Mouse (Mus musculus) gastrocnemius, adult 8-10 months (tissue): ENCODE data around the gene Ccs. TPM values are rescaled to one million over a fixed set of nuclear protein-coding genes. Genes with fewer than 3 reads are reported as not detected.
"Not testable (repeated sequence)": the region's sequence is repeated elsewhere in the genome, so short reads cannot be mapped to it uniquely, and the experiment has no call there.

ENCODE experiments used
- DNase-seq, 2 experiments: peaks; one replicate each; pipeline ENCODE4 v3.0.0; 2022; ENCODE audit warnings: low spot score in 2 of 2
- total RNA-seq, 4 experiments: library from RNA; stranded (reverse); gene quantifications; 2 replicates each; pipeline ENCODE4 v1.2.4; 2022

Ccs gene
- total RNA-seq, 4 experiments from 2014 or later = 18.0 to 27.4 (median 22.5) TPM

GRCm38 (mm10) chr19:4837049-4837448 lies 2.1 kb downstream of the Ccs start:
- no peak for DNase-seq

DNA sequence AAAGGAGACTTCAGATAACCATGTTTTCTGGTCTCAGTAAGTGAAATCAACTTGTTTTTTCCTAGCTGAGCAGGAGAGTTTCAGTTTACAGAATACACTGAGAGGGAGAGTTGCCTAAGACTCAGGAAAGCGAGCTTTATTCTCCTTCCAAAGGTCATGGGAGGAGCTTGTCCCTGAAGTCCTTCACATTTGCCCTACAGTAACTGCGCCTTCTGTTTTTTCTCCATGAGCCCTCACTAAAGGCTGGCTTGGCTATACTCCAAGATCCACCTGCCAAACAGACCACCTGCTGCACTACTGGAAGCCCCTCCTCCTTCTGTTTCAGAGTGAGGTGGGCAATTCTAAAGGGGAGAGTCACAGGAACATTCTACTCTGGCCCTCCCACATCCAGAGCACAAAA lies 3.0 kb downstream of the Ccs start:
- no peak for DNase-seq

DNA sequence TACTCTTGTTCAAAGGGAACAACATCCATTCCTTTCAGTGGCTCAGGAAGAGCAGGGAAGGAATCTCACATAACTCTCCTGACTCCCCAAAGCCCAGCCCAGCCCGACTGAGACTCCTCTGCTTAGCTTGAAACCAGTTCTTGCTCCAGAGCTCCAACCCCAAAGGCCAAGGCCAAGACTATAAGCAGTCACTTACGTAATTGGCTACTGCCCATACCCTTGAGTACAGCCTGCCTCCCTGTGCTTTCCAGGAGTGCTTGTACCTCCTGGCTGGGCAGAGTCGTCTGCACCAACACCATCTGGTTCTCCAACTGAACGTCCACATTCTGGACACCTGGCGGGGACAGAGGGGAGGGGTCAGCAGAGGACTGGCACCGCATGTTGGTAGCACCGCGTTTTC lies 5.2 kb downstream of the Ccs start:
- peak in 1 of 2 experiments; percentile 16 for DNase-seq

DNA sequence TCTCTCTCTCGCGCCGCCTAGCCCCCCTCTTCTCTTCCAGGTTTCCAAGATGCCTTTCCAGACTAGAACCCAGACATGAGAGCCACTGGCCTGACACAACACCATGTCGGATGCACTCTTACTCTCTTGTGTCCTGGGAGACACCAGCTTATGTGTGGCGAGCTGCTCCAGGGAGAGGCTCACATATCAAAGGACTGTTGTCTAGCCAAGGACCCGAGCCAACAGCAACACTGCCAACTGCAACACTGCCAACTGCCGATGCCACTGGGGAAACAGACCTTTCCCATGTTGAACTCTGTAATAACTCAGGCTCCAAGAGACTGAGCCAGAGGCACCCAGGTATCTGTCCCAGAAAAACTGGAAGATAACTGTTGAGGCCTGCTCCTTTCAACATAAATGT lies 10.0 kb downstream of the Ccs start:
- peak; percentile 60 to 78 for DNase-seq

DNA sequence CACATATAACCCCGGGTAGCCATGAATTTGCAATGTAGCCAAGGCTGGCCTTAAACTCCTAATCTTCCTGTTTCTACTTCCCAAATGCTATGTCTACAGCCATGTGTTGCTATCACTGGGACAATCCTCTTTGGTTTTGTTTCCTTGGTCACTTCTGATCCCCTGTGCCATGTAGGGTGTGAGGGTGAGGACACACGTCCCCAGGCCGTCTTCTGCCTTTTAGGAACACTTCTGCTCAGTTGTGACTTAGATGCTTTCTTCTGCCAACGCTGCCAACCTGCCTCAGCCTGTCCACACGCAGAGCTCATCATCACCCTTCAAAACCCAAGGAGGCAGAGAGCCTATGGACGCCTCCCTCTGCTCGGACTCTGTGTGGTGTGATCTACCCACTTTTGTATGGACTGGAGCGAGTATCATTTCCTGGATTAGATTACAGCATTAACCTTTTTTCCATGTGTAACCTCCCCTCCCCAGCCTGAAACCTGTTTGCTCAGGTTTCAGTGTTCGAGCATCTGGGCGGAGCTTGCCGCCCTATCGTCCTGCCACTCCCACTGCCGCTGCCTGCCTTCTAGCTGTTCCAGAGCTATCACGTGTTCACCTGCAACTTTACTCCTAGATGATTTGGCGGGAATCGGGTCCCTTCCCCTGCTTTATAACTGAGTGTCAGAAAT lies 10.6 kb downstream of the Ccs start:
- no peak for DNase-seq

- peak; percentile 75 to 83 for DNase-seq
Measured at GRCm38 (mm10) chr19:4820678-4821303, 18.3 kb downstream of the Ccs start.

DNA sequence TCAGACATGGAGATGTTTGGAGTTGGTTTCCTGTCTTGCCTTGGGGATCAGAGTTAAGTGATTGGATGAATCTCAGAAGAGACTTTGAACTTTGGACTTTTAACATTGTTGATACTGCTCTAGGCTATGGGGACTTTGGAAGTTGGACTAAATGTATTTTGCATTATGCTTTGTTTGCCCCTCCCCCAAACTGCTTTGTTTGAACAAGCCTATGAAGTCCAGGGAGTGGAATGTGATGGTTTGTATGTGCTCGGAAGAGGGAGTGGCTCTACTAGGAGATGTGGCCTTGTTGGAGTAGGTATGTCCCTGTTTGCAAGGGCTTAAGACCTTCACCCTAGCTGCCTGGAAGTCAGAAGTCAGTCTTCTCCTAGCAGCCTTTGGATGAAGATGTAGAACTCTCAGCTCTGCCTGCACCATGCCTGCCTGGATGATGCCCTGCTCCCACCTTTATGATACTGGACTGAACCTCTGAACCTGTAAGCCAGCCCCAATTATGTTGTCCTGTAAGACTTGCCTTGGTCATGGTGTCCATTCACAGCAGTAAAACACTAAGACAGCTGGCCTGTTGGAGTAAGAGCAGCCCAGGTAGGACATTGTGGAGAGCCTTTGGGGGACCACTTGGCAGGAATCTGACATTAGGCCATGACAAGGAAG lies 21.8 kb downstream of the Ccs start:
- DNase-seq = no peak

GRCm38 (mm10) chr19:4813015-4813414 lies 26.1 kb downstream of the Ccs start:
- DNase-seq = no peak

DNA sequence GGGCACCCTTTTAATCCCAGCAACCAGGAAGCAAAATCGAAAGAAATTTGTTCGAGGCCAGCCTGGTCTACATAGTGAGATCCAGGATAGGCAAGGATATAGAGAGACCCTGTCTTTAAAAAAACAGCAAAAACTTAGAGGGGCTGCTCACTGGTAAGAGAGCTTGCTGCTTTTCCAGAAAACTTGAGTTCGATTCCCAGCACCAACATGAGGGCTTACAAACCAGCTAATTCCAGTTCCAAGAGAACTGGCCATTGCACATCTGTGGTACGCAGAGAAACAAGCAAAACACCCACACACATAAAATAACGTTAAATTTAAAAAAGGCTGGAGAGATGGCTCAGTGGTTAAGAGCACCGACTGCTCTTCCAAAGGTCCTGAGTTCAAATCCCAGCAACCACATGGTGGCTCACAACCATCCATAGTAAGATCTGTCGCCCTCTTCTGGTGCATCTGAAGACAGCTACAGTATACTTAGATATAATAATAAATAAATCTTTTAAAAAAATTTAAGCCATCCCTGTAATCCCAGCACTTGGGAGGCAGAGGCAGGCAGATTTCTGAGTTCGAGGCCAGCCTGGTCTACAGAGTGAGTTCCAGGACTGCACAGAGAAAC lies 26.7 kb downstream of the Ccs start:
- DNase-seq = not testable (repeated sequence)

DNA sequence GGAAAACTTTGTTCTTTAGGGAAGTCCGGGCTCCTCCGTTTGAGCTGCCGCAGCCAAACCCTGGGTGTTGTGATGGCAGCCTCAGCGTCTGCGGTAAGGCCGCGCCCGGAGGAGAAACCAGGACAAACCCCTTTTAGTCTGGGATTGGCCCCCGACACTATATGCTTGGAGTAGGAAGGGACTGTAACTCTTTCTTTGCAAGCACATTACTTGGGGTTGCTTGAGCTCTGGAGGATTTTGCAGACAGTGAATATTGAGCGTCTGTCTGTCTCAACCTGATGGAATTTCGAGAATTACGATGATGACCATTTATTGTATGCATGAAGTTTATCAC lies 27.3 kb downstream of the Ccs start:
- DNase-seq = no peak

DNA sequence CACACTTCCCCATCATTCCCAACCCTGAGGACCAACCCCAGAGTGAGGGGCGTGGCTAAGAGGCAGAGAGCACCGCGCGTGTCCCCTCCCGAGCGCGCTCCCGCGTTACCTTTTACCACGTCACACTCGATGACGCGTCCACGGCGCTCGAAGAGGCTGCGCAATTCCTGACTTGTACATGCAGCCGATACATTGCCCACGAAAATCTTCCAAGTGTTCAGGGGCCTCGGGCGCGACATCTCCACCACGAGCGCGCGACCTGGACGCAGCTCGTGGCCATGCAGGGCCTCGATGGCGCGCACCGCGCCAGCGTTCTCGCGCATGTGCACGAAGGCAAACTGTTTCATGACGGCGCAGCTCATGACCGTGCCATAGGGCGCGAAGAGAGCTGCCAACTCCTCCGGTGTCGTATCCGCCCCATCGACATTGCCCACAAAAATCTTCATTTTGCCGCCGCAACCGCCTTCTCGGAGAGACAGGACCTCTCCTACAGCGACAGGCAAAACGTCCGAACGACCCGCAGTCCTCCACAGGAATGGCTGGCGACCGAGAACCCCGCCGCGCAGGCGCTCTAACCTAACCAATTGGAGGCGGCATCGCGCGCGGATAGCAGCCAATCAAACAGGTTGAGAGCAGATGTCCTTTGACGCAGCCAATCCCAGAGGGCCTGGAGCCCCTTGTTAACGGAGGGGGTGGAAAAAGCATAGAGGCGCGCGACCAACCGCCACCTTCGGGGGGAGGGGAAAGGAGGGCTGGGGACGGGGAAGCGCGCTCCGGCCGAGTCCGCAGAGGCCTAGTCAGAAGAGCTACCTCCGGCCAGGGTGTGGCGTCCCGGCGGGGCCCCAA lies 27.8 kb downstream of the Ccs start, which contains the start of the genes Gm21992 and Rbm14:
Gm21992 (minus strand) TSS at position 550 of the 846 bp plus-strand sequence.
Rbm14 (minus strand) TSS at position 572 of the 846 bp plus-strand sequence.
- peak; percentile 98 for DNase-seq

GRCm38 (mm10) chr19:4810746-4811062 lies 28.4 kb downstream of the Ccs start:
- no peak for DNase-seq

DNA sequence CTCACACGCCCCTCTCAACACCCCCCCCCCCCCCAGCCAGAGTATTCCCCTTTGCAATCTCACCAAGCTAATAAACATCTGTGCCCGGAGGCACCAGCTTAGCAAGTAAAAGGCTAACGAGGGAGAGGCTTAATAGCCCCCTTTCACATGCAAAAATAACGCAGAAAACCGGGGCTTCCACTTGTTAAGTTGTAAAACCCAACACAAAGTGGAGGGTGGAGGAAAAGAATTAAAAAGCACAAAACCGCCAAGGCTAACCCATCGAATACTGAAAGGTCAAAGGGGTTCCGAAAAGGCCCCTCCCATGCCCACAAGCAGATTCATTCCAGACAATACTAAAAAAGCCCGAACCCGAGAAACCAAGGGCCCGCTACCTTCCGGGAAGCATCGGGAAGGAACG lies 28.8 kb downstream of the Ccs start:
- no peak for DNase-seq

DNA sequence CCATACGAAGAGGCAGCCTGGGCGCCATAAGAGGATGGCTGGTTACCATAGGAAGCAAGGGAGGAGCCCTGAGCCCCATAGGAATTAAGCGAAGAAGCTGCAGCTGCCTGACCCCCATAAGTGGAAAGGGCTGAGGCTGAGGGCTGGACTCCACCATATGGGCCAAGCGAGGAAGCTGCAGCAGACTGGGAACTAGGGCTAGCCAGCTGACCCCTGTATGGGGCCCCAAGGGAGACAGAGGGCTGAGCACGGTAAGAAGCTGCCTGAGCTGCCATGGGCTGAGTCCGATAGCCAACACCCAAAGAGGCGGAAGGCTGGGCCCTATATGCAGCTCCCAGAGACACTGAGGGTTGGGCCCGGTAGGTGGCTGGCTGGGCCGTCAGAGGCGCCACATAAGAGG lies 35.8 kb downstream of the Ccs start:
- DNase-seq = no peak

- no peak for DNase-seq
Measured at GRCm38 (mm10) chr19:4802691-4803091, 36.4 kb downstream of the Ccs start.

GRCm38 (mm10) chr19:4799083-4799482 lies 40.0 kb downstream of the Ccs start:
- no peak for DNase-seq

DNA sequence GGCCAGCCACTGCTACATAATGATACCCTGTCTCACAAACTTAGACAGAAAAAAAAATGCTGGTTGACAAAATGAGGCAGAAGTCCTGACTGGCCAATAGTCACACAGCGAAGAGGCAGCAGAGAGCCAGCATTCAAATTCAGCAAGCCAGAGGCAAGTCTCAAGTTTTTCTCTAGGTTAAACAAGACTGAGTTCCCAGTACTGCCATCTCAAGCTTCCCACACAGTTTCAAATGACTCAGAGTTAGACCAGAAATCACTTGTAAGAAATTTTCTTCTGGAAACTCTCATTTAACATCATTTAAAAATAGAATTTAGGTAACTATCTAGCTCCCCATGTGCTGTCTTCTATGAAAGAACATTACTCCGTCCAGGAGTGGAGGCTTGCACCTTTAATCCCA lies 41.3 kb downstream of the Ccs start:
- no peak for DNase-seq

GRCm38 (mm10) chr19:4795929-4796328 lies 43.2 kb downstream of the Ccs start:
- DNase-seq = no peak

DNA sequence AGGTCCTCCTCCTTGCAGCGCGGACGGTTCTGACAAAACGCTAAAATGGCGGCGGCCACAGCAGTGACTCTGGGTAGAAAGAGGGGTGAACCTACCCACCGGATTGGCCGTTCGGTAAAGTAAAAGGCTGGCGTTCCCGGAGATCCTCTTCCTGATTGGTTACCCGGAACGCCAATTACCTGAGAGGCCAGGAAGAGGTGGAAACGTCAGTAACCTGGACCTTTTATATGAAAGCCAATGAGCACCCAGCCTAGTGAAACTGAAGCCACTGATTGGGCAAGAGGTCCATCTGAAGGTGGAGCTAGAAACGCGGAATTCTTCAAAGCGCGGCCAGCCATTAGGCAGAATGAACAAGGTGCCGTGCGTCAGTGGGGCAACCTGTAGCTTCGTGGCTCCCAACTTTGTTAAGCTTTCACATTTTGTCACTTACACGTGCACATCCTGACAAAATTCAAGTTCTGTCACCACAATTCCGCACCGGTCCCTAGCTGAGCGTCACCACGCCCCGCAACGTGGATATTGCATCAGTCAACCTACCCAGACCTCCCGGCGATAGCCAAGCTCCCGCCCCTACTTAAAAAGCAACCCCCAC lies 45.2 kb downstream of the Ccs start, which contains the start of gene Rbm4:
Rbm4 (minus strand) TSS at position 71 of the 592 bp plus-strand sequence.
- DNase-seq = peak; percentile 95 to 96

- no peak for DNase-seq
Measured at GRCm38 (mm10) chr19:4793281-4793830, 45.8 kb downstream of the Ccs start.

DNA sequence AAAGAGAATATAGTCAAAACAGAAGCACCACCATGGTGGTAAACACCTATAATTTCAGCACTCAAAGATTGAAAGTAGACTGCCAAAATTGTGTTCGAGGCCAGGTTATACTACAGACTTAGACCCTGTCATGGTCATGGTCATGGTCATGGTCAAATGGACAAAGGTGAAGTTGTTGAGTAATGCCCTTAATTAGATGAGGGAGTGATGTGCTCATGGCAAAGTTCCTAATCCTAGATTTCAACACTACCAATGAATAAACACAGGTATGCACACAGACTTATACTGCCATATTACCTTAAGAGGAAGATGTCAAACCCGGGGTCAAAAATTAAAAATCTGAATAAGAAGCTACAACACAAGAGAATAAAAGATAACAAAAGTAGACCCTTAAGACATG lies 52.8 kb downstream of the Ccs start:
- DNase-seq = no peak
